Mouse (Mus musculus) MEL (cell line): ENCODE results near the gene Gm6358. TPM values are rescaled to one million over a fixed set of nuclear protein-coding genes. Genes with fewer than 3 reads are reported as not detected.
"Not testable (repeated sequence)": the region's sequence is repeated elsewhere in the genome, so short reads cannot be mapped to it uniquely, and the experiment has no call there.

Source experiments
- DNase-seq: peaks from one replicate; pipeline ENCODE4 v3.0.0; 2011; ENCODE audit warnings: low read depth, low spot score
- H3K27ac ChIP-seq: 2 replicates; pipeline ENCODE4 v1.5.1; 2012; ENCODE audit warnings: low read depth, mild to moderate bottlenecking, control low read depth, low read length, moderate library complexity; ENCODE audit not compliant: control insufficient read depth
- H3K27me3 ChIP-seq, 2 experiments: fragments of 150-350 bp in 1 of 2; sonication (generic) in 1 of 2; 2 replicates each; pipeline ENCODE4 v1.6.1; 2012; ENCODE audit warnings: low read length in 2 of 2, mild to moderate bottlenecking in 2 of 2, improper control_type of control experiment in 1 of 2, moderate library complexity in 1 of 2; ENCODE audit not compliant: insufficient read depth in 2 of 2, control insufficient read depth in 1 of 2
- H3K36me3 ChIP-seq, 2 experiments: 2 replicates each; pipeline ENCODE4 v1.6.1; 2012 to 2014; ENCODE audit warnings: low read length in 2 of 2, improper control_type of control experiment in 1 of 2, inconsistent platforms in 1 of 2, mild to moderate bottlenecking in 1 of 2; ENCODE audit not compliant: insufficient read depth in 2 of 2, control insufficient read depth in 1 of 2
- H3K4me1 ChIP-seq, 2 experiments: fragments of 150-350 bp in 1 of 2; sonication (generic) in 1 of 2; 2 replicates each; pipeline ENCODE4 v1.6.1; 2012; ENCODE audit warnings: low read length in 2 of 2, improper control_type of control experiment in 1 of 2, mild to moderate bottlenecking in 1 of 2; ENCODE audit not compliant: insufficient read depth in 2 of 2, control insufficient read depth in 1 of 2
- H3K4me3 ChIP-seq, 2 experiments: fragments of 150-350 bp in 1 of 2; sonication (generic) in 1 of 2; 2 replicates each; pipeline ENCODE4 v1.5.1; 2012; ENCODE audit warnings: low read depth in 2 of 2, low read length in 2 of 2, mild to moderate bottlenecking in 2 of 2, moderate library complexity in 2 of 2, control low read depth in 1 of 2, improper control_type of control experiment in 1 of 2; ENCODE audit not compliant: control insufficient read depth in 1 of 2, insufficient read depth in 1 of 2
- H3K79me2 ChIP-seq: 2 replicates; pipeline ENCODE4 v1.6.1; 2012; ENCODE audit warnings: mild to moderate bottlenecking, low read length, moderate library complexity; ENCODE audit not compliant: control insufficient read depth, poor library complexity, insufficient read depth
- H3K9ac ChIP-seq: 2 replicates; pipeline ENCODE4 v1.6.1; 2012; ENCODE audit warnings: low read depth, mild to moderate bottlenecking, control low read depth, low read length, moderate library complexity; ENCODE audit not compliant: control insufficient read depth, poor library complexity, severe bottlenecking
- H3K9me3 ChIP-seq: fragments of 150-350 bp; sonication (generic); replicated peaks from 2 replicates; pipeline ENCODE4 v1.6.1; 2012; ENCODE audit warnings: mild to moderate bottlenecking, low read length, improper control_type of control experiment, moderate library complexity; ENCODE audit not compliant: insufficient read depth
- BHLHE40 ChIP-seq: IDR thresholded peaks from 2 replicates; pipeline ENCODE4 v1.6.1; 2012; ENCODE audit warnings: low read depth, mild to moderate bottlenecking, inconsistent platforms, low read length, improper control_type of control experiment, borderline replicate concordance
- CHD2 ChIP-seq: IDR thresholded peaks from 2 replicates; pipeline ENCODE4 v1.6.1; 2011; ENCODE audit warnings: low read length, improper control_type of control experiment
- E2F4 ChIP-seq: IDR thresholded peaks from 2 replicates; pipeline ENCODE4 v1.6.1; 2011; ENCODE audit warnings: low read depth, low read length, improper control_type of control experiment, borderline replicate concordance
- ETS1 ChIP-seq: IDR thresholded peaks from 2 replicates; pipeline ENCODE4 v1.6.1; 2012; ENCODE audit warnings: low read depth, mild to moderate bottlenecking, inconsistent platforms, low read length, improper control_type of control experiment, moderate library complexity
- GABPA ChIP-seq: IDR thresholded peaks from 2 replicates; pipeline ENCODE4 v1.6.1; 2012; ENCODE audit warnings: low read depth, mild to moderate bottlenecking, inconsistent platforms, low read length, improper control_type of control experiment, moderate library complexity
- JUND ChIP-seq: IDR thresholded peaks from 2 replicates; pipeline ENCODE4 v1.6.1; 2011; ENCODE audit warnings: low read depth, mild to moderate bottlenecking, improper control_type of control experiment, low read length
- KAT2A ChIP-seq: conservative IDR thresholded peaks from 2 replicates; pipeline ENCODE4 v1.6.1; 2012; ENCODE audit warnings: low read depth, low read length, improper control_type of control experiment, inconsistent platforms
- MXI1 ChIP-seq: IDR thresholded peaks from 2 replicates; pipeline ENCODE4 v1.6.1; 2011; ENCODE audit warnings: mild to moderate bottlenecking, low read depth, low read length, improper control_type of control experiment
- MYC ChIP-seq: IDR thresholded peaks from 2 replicates; pipeline ENCODE4 v1.6.1; 2011; ENCODE audit warnings: low read depth, mild to moderate bottlenecking, low read length, improper control_type of control experiment, moderate library complexity
- POLR2AphosphoS2 ChIP-seq: IDR thresholded peaks from 2 replicates; pipeline ENCODE4 v1.6.1; 2011; ENCODE audit warnings: low read length, improper control_type of control experiment
- RAD21 ChIP-seq: IDR thresholded peaks from 2 replicates; pipeline ENCODE4 v1.6.1; 2011; ENCODE audit warnings: mild to moderate bottlenecking, low read depth, low read length, improper control_type of control experiment
- SMC3 ChIP-seq: IDR thresholded peaks from 2 replicates; pipeline ENCODE4 v1.6.1; 2011; ENCODE audit warnings: low read depth, low read length, improper control_type of control experiment
- UBTF ChIP-seq: IDR thresholded peaks from 2 replicates; pipeline ENCODE4 v1.6.1; 2012; ENCODE audit warnings: low read depth, mild to moderate bottlenecking, inconsistent platforms, low read length, improper control_type of control experiment, moderate library complexity, borderline replicate concordance; ENCODE audit not compliant: insufficient read depth
- USF1 ChIP-seq: IDR thresholded peaks from 2 replicates; pipeline ENCODE4 v1.6.1; 2014; ENCODE audit warnings: low read depth, mild to moderate bottlenecking, inconsistent platforms, low read length, improper control_type of control experiment, moderate library complexity
- USF2 ChIP-seq, 2 experiments: IDR thresholded peaks; 2 replicates each; pipeline ENCODE4 v1.6.1; 2011 to 2012; ENCODE audit warnings: improper control_type of control experiment in 2 of 2, low read length in 2 of 2, borderline replicate concordance in 1 of 2, inconsistent platforms in 1 of 2, low read depth in 1 of 2, mild to moderate bottlenecking in 1 of 2; ENCODE audit not compliant: insufficient read depth in 1 of 2
- ZC3H11A ChIP-seq: IDR thresholded peaks from 2 replicates; pipeline ENCODE4 v1.6.1; 2012; ENCODE audit warnings: low read depth, mild to moderate bottlenecking, inconsistent platforms, low read length, improper control_type of control experiment
- ZKSCAN1 ChIP-seq: IDR thresholded peaks from 2 replicates; pipeline ENCODE4 v1.6.1; 2012; ENCODE audit warnings: low read depth, mild to moderate bottlenecking, inconsistent platforms, low read length, improper control_type of control experiment, moderate library complexity
- ZNF384 ChIP-seq: IDR thresholded peaks from 2 replicates; pipeline ENCODE4 v1.6.1; 2012; ENCODE audit warnings: low read depth, mild to moderate bottlenecking, inconsistent platforms, low read length, improper control_type of control experiment
- polyA plus RNA-seq, 2 experiments: library from polyadenylated mRNA; stranded (reverse) in 1 of 2; unstranded in 1 of 2; fragments of >175 nt in 1 of 2; fragments of >200 nt in 1 of 2; gene quantifications; 2 replicates each; pipeline versions ENCODE4 v1.2.1 to v1.2.4; 2012; ENCODE audit warnings: low replicate concordance in 2 of 2, low read depth in 1 of 2; ENCODE audit not compliant: insufficient read length in 2 of 2, insufficient read depth in 1 of 2, missing spikeins in 1 of 2
- total RNA-seq: library from RNA; depleted of rRNA; stranded (reverse); fragments of 300-350 nt; gene quantifications from 2 replicates; pipeline ENCODE4 v1.2.3, GENCODE M21; 2012

Gm6358 gene
- total and polyA plus RNA-seq, 3 experiments: not detected

DNA sequence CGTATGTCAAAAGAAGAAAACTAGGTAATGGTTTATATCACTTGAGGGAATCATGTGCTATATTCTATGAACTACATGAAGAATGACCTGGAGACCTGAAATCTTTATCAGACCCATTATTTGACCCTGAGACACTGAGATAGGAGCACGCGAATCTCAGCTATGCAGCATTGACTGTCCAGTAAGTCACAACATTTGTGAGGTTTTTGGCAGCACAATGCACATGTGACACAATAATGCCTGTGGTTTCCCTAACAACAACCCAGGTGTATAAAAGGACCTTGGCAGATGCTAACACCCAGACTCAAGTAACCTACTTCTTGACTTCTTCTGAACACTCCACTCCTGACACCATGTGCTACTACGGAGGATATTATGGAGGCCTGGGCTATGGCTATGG, 17.0 kb downstream of the Gm6358 start, which contains the start of gene Gm9789:
TSS of gene Gm9789 (plus strand) at position 301 of the 400 bp plus-strand sequence.
- H3K9ac ChIP-seq: no peak within 1 kb of the TSS
- H3K27me3 ChIP-seq: no peaks in the 10 kb centered on the region
- H3K36me3 ChIP-seq: no peaks in the 10 kb centered on the region
- no peak within 1 kb of the TSS for H3K27ac ChIP-seq
- no peak for DNase-seq
- no peak for TF ChIP-seq SMC3
- TF ChIP-seq CHD2: no peak
- TF ChIP-seq JUND: no peak
- no peak for TF ChIP-seq GABPA
- no peak for TF ChIP-seq USF1
- no peaks in the 10 kb centered on the region for H3K4me1 ChIP-seq
- no peaks in the 10 kb centered on the region for H3K79me2 ChIP-seq
- H3K4me3 ChIP-seq: no peak within 1 kb of the TSS
- H3K9me3 ChIP-seq: no peaks in the 10 kb centered on the region

DNA sequence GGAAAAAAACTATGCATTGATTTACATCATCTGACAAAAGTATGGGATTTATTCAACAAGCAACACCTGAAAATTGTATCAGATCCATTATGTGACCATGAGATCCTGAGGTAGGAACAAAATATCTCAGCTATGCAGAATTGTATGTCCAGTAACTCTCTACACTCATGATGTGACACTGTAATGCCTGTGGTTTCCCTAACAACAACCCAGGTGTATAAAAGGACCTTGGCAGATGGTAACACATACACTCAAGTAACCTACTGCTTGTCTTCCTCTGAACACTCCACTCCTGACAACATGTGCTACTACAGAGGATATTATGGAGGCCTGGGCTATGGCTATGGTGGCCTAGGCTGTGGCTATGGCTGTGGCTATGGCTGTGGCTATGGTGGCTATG, 28.5 kb downstream of the Gm6358 start, which contains the start of gene Gm7735:
TSS of gene Gm7735 (plus strand) at position 301 of the 400 bp plus-strand sequence.
- not testable (repeated sequence) for H3K27me3 ChIP-seq, H3K27ac ChIP-seq, DNase-seq, H3K79me2 ChIP-seq, H3K9ac ChIP-seq, H3K4me3 ChIP-seq, H3K4me1 ChIP-seq, H3K9me3 ChIP-seq, H3K36me3 ChIP-seq

- H3K36me3 ChIP-seq: no peaks in the 10 kb centered on the region
- H3K9ac ChIP-seq: no peak within 1 kb of the TSS
- TF ChIP-seq KAT2A: no peak
- TF ChIP-seq MYC: no peak
- no peak for TF ChIP-seq UBTF
- TF ChIP-seq ZC3H11A: no peak
- no peak for TF ChIP-seq ZNF384
- no peak for TF ChIP-seq USF1
- no peak for TF ChIP-seq BHLHE40
- no peak for TF ChIP-seq ZKSCAN1
- TF ChIP-seq ETS1: no peak
- no peak for TF ChIP-seq E2F4
- TF ChIP-seq RAD21: no peak
- TF ChIP-seq SMC3: no peak
- TF ChIP-seq POLR2AphosphoS2: no peak
- TF ChIP-seq MXI1: no peak
- no peak for TF ChIP-seq USF2 (IDR thresholded peaks at IDR 0.05; ENCODE audit: borderline replicate concordance in 1 of 2, insufficient read depth in 1 of 2, low read depth in 1 of 2, low read length in 2 of 2)
- TF ChIP-seq CHD2: no peak
- no peaks in the 10 kb centered on the region for H3K9me3 ChIP-seq
- no peaks in the 10 kb centered on the region for H3K79me2 ChIP-seq
- no peak for DNase-seq
- H3K27me3 ChIP-seq: no peaks in the 10 kb centered on the region
- no peak within 1 kb of the TSS for H3K4me3 ChIP-seq
- H3K27ac ChIP-seq: no peak within 1 kb of the TSS
- no peaks in the 10 kb centered on the region for H3K4me1 ChIP-seq
These were observed 33.8 kb downstream of the Gm6358 start, which contains the start of gene 1110057P08Rik for GRCm38 (mm10) chr16:89174435-89174834. Gene 1110057P08Rik (plus strand): TSS chr16:89174735.
